Mouse (Mus musculus) neural tube, embryonic 12.5 days (tissue): ENCODE measurements at regions not wholly inside any gene's neighbourhood (a gene's known extent, or its start where the extent isn't known, plus 50 kb on each side); places are given as distances from the start of the nearest gene placed in this dataset.

ENCODE experiments used
- ATAC-seq: fragments of 200-750 bp; cut with Nextera tagmentation; 2 replicates; pipeline ENCODE4 v1.8.0; 2017; ENCODE audit warnings: low read depth, mild to moderate bottlenecking, moderate TSS enrichment, moderate library complexity; ENCODE audit not compliant: low FRiP score
- H3K27ac ChIP-seq: fragments of 300-500 bp; sonication (generic); 2 replicates; pipeline ENCODE4 v1.5.1; 2016
- H3K27me3 ChIP-seq: fragments of 300-500 bp; sonication (generic); replicated peaks from 2 replicates; pipeline ENCODE4 v1.6.1; 2016; ENCODE audit warnings: mild to moderate bottlenecking
- H3K36me3 ChIP-seq: fragments of 300-500 bp; sonication (generic); 2 replicates; pipeline ENCODE4 v1.6.1; 2016; ENCODE audit warnings: mild to moderate bottlenecking
- H3K4me1 ChIP-seq: fragments of 300-500 bp; sonication (generic); 2 replicates; pipeline ENCODE4 v1.6.1; 2016
- H3K4me2 ChIP-seq: fragments of 300-500 bp; sonication (generic); replicated peaks from 2 replicates; pipeline ENCODE4 v1.6.1; 2016; ENCODE audit warnings: mild to moderate bottlenecking
- H3K4me3 ChIP-seq: fragments of 300-500 bp; sonication (generic); 2 replicates; pipeline ENCODE4 v1.5.1; 2016
- H3K9ac ChIP-seq: fragments of 300-500 bp; sonication (generic); 2 replicates; pipeline ENCODE4 v1.6.1; 2016; ENCODE audit warnings: mild to moderate bottlenecking
- H3K9me3 ChIP-seq: fragments of 300-500 bp; sonication (generic); 2 replicates; pipeline ENCODE4 v1.6.1; 2016; ENCODE audit warnings: mild to moderate bottlenecking
- WGBS: fragments of 180-500 bp; shearing (Covaris S2); methylation state at CpG from one replicate; pipeline ENCODE4 v1.1.7; 2016; 5-methylcytosine and 5-hydroxymethylcytosine counted together

- Histone ChIP-seq H3K27me3 (no peaks in the 10 kb centered on the region), H3K4me3 (no peak overlapping the region), H3K27ac (no peak overlapping the region), H3K4me1 (peaks cover 17% of the 10 kb centered on the region), H3K4me2 (no peak overlapping the region), H3K36me3 (no peaks in the 10 kb centered on the region), H3K9ac (no peak overlapping the region), H3K9me3 (no peaks in the 10 kb centered on the region)
- no peak for ATAC-seq
- 90% methylated on average over 6 of the region's 6 CpGs for WGBS
These were observed 64.6 kb upstream of the Acbd6 start for GRCm38 (mm10) chr1:155493333-155493732.

GRCm38 (mm10) chr1:155493799-155494198, 64.1 kb upstream of the Acbd6 start:
- H3K9ac ChIP-seq = no peak overlapping the region
- H3K9me3 ChIP-seq = no peaks in the 10 kb centered on the region
- H3K4me3 ChIP-seq = no peak overlapping the region
- H3K4me2 ChIP-seq = no peak overlapping the region
- no peak for ATAC-seq
- H3K4me1 ChIP-seq = peaks cover 13% of the 10 kb centered on the region; the same call in 1 of the 2 replicates
- WGBS = 68% methylated on average over 4 of the region's 4 CpGs
- H3K27me3 ChIP-seq = no peaks in the 10 kb centered on the region
- no peaks in the 10 kb centered on the region for H3K36me3 ChIP-seq
- H3K27ac ChIP-seq = no peak overlapping the region

GRCm38 (mm10) chr1:155494347-155494746, 63.6 kb upstream of the Acbd6 start:
- 94% methylated on average over 2 of the region's 2 CpGs for WGBS
- H3K4me1 ChIP-seq = peaks cover 11% of the 10 kb centered on the region; the same call in 1 of the 2 replicates

GRCm38 (mm10) chr1:155499735-155500134, 58.2 kb upstream of the Acbd6 start:
- no peak overlapping the region for H3K4me2 ChIP-seq
- ATAC-seq = no peak
- no peak overlapping the region for H3K9ac ChIP-seq
- no peaks in the 10 kb centered on the region for H3K9me3 ChIP-seq
- H3K27me3 ChIP-seq = no peaks in the 10 kb centered on the region
- H3K36me3 ChIP-seq = no peaks in the 10 kb centered on the region
- 94% methylated on average over 1 of the region's 1 CpGs for WGBS
- no peaks in the 10 kb centered on the region for H3K4me1 ChIP-seq
- H3K27ac ChIP-seq = no peak overlapping the region
- H3K4me3 ChIP-seq = no peak overlapping the region

More at GRCm38 (mm10) chr1:155494347-155494746, 63.6 kb upstream of the Acbd6 start:
- no peak overlapping the region for H3K9ac ChIP-seq
- H3K4me2 ChIP-seq = no peak overlapping the region
- H3K27me3 ChIP-seq = no peaks in the 10 kb centered on the region
- no peaks in the 10 kb centered on the region for H3K36me3 ChIP-seq
- no peak overlapping the region for H3K27ac ChIP-seq
- no peaks in the 10 kb centered on the region for H3K9me3 ChIP-seq
- no peak overlapping the region for H3K4me3 ChIP-seq
- no peak for ATAC-seq

- Histone ChIP-seq H3K27ac (no peak overlapping the region), H3K4me2 (no peak overlapping the region), H3K4me3 (no peak overlapping the region), H3K36me3 (no peaks in the 10 kb centered on the region), H3K9ac (no peak overlapping the region), H3K4me1 (no peaks in the 10 kb centered on the region), H3K9me3 (no peaks in the 10 kb centered on the region), H3K27me3 (no peaks in the 10 kb centered on the region)
- WGBS = 34% methylated on average over 10 of the region's 10 CpGs
- ATAC-seq = no peak
These were observed 55.1 kb upstream of the Acbd6 start for GRCm38 (mm10) chr1:155502867-155503266.

- Histone ChIP-seq H3K36me3 (no peaks in the 10 kb centered on the region), H3K9me3 (no peaks in the 10 kb centered on the region), H3K27me3 (no peaks in the 10 kb centered on the region), H3K4me3 (no peak overlapping the region), H3K4me1 (no peaks in the 10 kb centered on the region), H3K9ac (no peak overlapping the region), H3K27ac (no peak overlapping the region), H3K4me2 (no peak overlapping the region)
- no peak for ATAC-seq
- WGBS = 60% methylated on average over 12 of the region's 12 CpGs
These were observed 53.2 kb upstream of the Acbd6 start for GRCm38 (mm10) chr1:155504581-155505328.

GRCm38 (mm10) chr1:155505361-155506077, 52.4 kb upstream of the Acbd6 start:
- no peaks in the 10 kb centered on the region for H3K9me3 ChIP-seq
- no peak overlapping the region for H3K27ac ChIP-seq
- 81% methylated on average over 6 of the region's 6 CpGs for WGBS
- H3K4me2 ChIP-seq = no peak overlapping the region
- no peak overlapping the region for H3K9ac ChIP-seq
- no peaks in the 10 kb centered on the region for H3K36me3 ChIP-seq
- no peak overlapping the region for H3K4me3 ChIP-seq
- no peaks in the 10 kb centered on the region for H3K27me3 ChIP-seq
- ATAC-seq = no peak
- H3K4me1 ChIP-seq = no peaks in the 10 kb centered on the region
